Mouse (Mus musculus): ENCODE results near the gene Rhod. TPM values are rescaled to one million over a fixed set of nuclear protein-coding genes. Genes with fewer than 3 reads are reported as not detected.
"Not testable (repeated sequence)": the region's sequence is repeated elsewhere in the genome, so short reads cannot be mapped to it uniquely, and the experiment has no call there.

Gene Rhod
- polyA plus RNA-seq, 1 experiment from 2014 or later = 48.0 TPM

GRCm38 (mm10) chr19:4384322-4384721 lies 54.9 kb downstream of the Rhod start:
- Histone ChIP-seq H3K9ac (ENCODE audit: low read length) (no peak overlapping the region), H3K9me3 (ENCODE audit: control insufficient read depth, low read length) (no peaks in the 10 kb centered on the region), H3K4me2 (replicated peaks; ENCODE audit: low read depth) (no peak overlapping the region), H3K27me3 (ENCODE audit: control insufficient read depth, insufficient read depth, low read length) (no peaks in the 10 kb centered on the region), H3K4me1 (replicated peaks; ENCODE audit: control insufficient read depth, insufficient read depth) (no peaks in the 10 kb centered on the region), H3K36me3 (ENCODE audit: control insufficient read depth, insufficient read depth, low read length) (no peaks in the 10 kb centered on the region), H3K4me3 (ENCODE audit: low read depth, low read length) (no peak overlapping the region), H3K27ac (replicated peaks) (no peak overlapping the region)
- ATAC-seq (ENCODE audit: low FRiP score, low TSS enrichment) (no peak), DNase-seq (ENCODE audit: low spot score) (no peak)
- TF ChIP-seq EP300 (optimal IDR thresholded peaks at IDR 0.05) (no peak), CTCF (IDR thresholded peaks at IDR 0.05; ENCODE audit: low read depth) (peak; percentile 44)
- WGBS = 35% methylated on average over 1 of the region's 1 CpGs

- Histone ChIP-seq H3K27ac (replicated peaks) (no peak overlapping the region), H3K4me3 (ENCODE audit: low read depth, low read length) (no peak overlapping the region), H3K36me3 (ENCODE audit: control insufficient read depth, insufficient read depth, low read length) (no peaks in the 10 kb centered on the region), H3K9ac (ENCODE audit: low read length) (no peak overlapping the region), H3K9me3 (ENCODE audit: control insufficient read depth, low read length) (no peaks in the 10 kb centered on the region), H3K27me3 (ENCODE audit: control insufficient read depth, insufficient read depth, low read length) (no peaks in the 10 kb centered on the region), H3K4me1 (replicated peaks; ENCODE audit: control insufficient read depth, insufficient read depth) (no peaks in the 10 kb centered on the region), H3K4me2 (replicated peaks; ENCODE audit: low read depth) (no peak overlapping the region)
- no peak for TF ChIP-seq EP300 (optimal IDR thresholded peaks at IDR 0.05)
- no peak for TF ChIP-seq CTCF (IDR thresholded peaks at IDR 0.05; ENCODE audit: low read depth)
- DNase-seq (ENCODE audit: low spot score) (no peak), ATAC-seq (ENCODE audit: low FRiP score, low TSS enrichment) (no peak)
Observed at GRCm38 (mm10) chr19:4383306-4383705, 55.9 kb downstream of the Rhod start.

- not testable (repeated sequence) for H3K27me3 ChIP-seq (ENCODE audit: control insufficient read depth, insufficient read depth, low read length); H3K9ac ChIP-seq (ENCODE audit: low read length); DNase-seq (ENCODE audit: low spot score); H3K4me2 ChIP-seq (replicated peaks; ENCODE audit: low read depth); ATAC-seq (ENCODE audit: low FRiP score, low TSS enrichment); H3K27ac ChIP-seq (replicated peaks); H3K9me3 ChIP-seq (ENCODE audit: control insufficient read depth, low read length); H3K4me3 ChIP-seq (ENCODE audit: low read depth, low read length); H3K4me1 ChIP-seq (replicated peaks; ENCODE audit: control insufficient read depth, insufficient read depth); H3K36me3 ChIP-seq (ENCODE audit: control insufficient read depth, insufficient read depth, low read length)
- TF ChIP-seq CTCF (IDR thresholded peaks at IDR 0.05; ENCODE audit: low read depth) = peak; percentile 40
- 69% methylated on average over 1 of the region's 1 CpGs for WGBS
Observed at GRCm38 (mm10) chr19:4382303-4382702, 56.9 kb downstream of the Rhod start.

Other genes starting within 250 kb of the Rhod start
- gene Tbc1d10c, start 248.1 kb downstream of the Rhod start, polyA plus RNA-seq (2015; fragmentation: Nextera tagmentation; extraction: Ambion mirVana) = 2.3 and 2.9 TPM in 2 replicates
- gene Ppp1ca, start 247.4 kb downstream of the Rhod start, polyA plus RNA-seq (2015; fragmentation: Nextera tagmentation; extraction: Ambion mirVana) = 497 and 506 TPM in 2 replicates
- gene Rad9a, start 237.8 kb downstream of the Rhod start, polyA plus RNA-seq (2015; fragmentation: Nextera tagmentation; extraction: Ambion mirVana) = 11.0 and 11.3 TPM in 2 replicates
- gene Clcf1, start 225.2 kb downstream of the Rhod start, polyA plus RNA-seq (2015; fragmentation: Nextera tagmentation; extraction: Ambion mirVana) = 3.2 and 3.6 TPM in 2 replicates
- not detected in 2 replicates for gene AC109138.7, start 225.1 kb downstream of the Rhod start, polyA plus RNA-seq (2015; fragmentation: Nextera tagmentation; extraction: Ambion mirVana)
- 42.8 and 45.0 TPM in 2 replicates for gene Pold4, start 207.5 kb downstream of the Rhod start, polyA plus RNA-seq (2015; fragmentation: Nextera tagmentation; extraction: Ambion mirVana)
- gene Ssh3, start 170.3 kb downstream of the Rhod start, polyA plus RNA-seq (2015; fragmentation: Nextera tagmentation; extraction: Ambion mirVana) = 36.9 and 41.0 TPM in 2 replicates
- 5.0 and 5.2 TPM in 2 replicates for gene Ankrd13d, start 156.3 kb downstream of the Rhod start, polyA plus RNA-seq (2015; fragmentation: Nextera tagmentation; extraction: Ambion mirVana)
- gene Grk2, start 133.2 kb downstream of the Rhod start, polyA plus RNA-seq (2015; fragmentation: Nextera tagmentation; extraction: Ambion mirVana) = 19.3 and 25.5 TPM in 2 replicates
- 12.9 and 15.0 TPM in 2 replicates for gene Kdm2a, start 41.1 kb downstream of the Rhod start, polyA plus RNA-seq (2015; fragmentation: Nextera tagmentation; extraction: Ambion mirVana)
- gene Syt12, start 38.0 kb upstream of the Rhod start, polyA plus RNA-seq (2015; fragmentation: Nextera tagmentation; extraction: Ambion mirVana) = 1.9 and 2.5 TPM in 2 replicates
- 0.74 and 1.5 TPM in 2 replicates for gene 2010003K11Rik, start 59.2 kb upstream of the Rhod start, polyA plus RNA-seq (2015; fragmentation: Nextera tagmentation; extraction: Ambion mirVana)
- 28.9 and 33.9 TPM in 2 replicates for gene Pcx, start 71.0 kb upstream of the Rhod start, polyA plus RNA-seq (2015; fragmentation: Nextera tagmentation; extraction: Ambion mirVana)
- gene Lrfn4, start 176.2 kb upstream of the Rhod start, polyA plus RNA-seq (2015; fragmentation: Nextera tagmentation; extraction: Ambion mirVana) = 4.3 and 5.0 TPM in 2 replicates
- gene Rce1, start 186.2 kb upstream of the Rhod start, polyA plus RNA-seq (2015; fragmentation: Nextera tagmentation; extraction: Ambion mirVana) = 46.4 and 49.4 TPM in 2 replicates

Data from stomach, postnatal 0 days (tissue).